Mouse (Mus musculus) ES-Bruce4 (cell line): ENCODE measurements around the gene Apom. TPM values are rescaled to one million over a fixed set of nuclear protein-coding genes. Genes with fewer than 3 reads are reported as not detected.

Experiments
- H3K27ac ChIP-seq: 2 replicates; pipeline ENCODE4 v1.5.1; 2012; ENCODE audit warnings: low read length, inconsistent platforms; ENCODE audit not compliant: insufficient read depth
- H3K27me3 ChIP-seq: 2 replicates; pipeline ENCODE4 v1.6.1; 2012; ENCODE audit warnings: mild to moderate bottlenecking, low read length, inconsistent platforms; ENCODE audit not compliant: control insufficient read depth, poor library complexity, insufficient read depth, severe bottlenecking
- H3K36me3 ChIP-seq: 2 replicates; pipeline ENCODE4 v1.6.1; 2012; ENCODE audit warnings: inconsistent platforms, mild to moderate bottlenecking, low read length, moderate library complexity; ENCODE audit not compliant: control insufficient read depth, poor library complexity, insufficient read depth, severe bottlenecking
- H3K4me1 ChIP-seq: one replicate; pipeline ENCODE4 v1.8.1; 2011; ENCODE audit warnings: low read length; ENCODE audit not compliant: control insufficient read depth, insufficient read depth
- H3K4me3 ChIP-seq: 2 replicates; pipeline ENCODE4 v1.5.1; 2011; ENCODE audit warnings: low read depth, mild to moderate bottlenecking, low read length
- H3K9ac ChIP-seq: 2 replicates; pipeline ENCODE4 v1.6.1; 2012; ENCODE audit warnings: low read depth, mild to moderate bottlenecking, inconsistent platforms; ENCODE audit not compliant: poor library complexity, severe bottlenecking
- H3K9me3 ChIP-seq: replicated peaks from 2 replicates; pipeline ENCODE4 v1.6.1; 2012; ENCODE audit warnings: mild to moderate bottlenecking, low read length, inconsistent platforms; ENCODE audit not compliant: control insufficient read depth, poor library complexity, insufficient read depth, severe bottlenecking
- CTCF ChIP-seq: IDR thresholded peaks from one replicate; pipeline ENCODE4 v1.8.1; 2011; ENCODE audit warnings: low read depth, low read length
- EP300 ChIP-seq: IDR thresholded peaks from 2 replicates; pipeline ENCODE4 v1.6.1; 2011; ENCODE audit warnings: low read depth, low read length; ENCODE audit not compliant: insufficient read depth
- POLR2A ChIP-seq: IDR thresholded peaks from one replicate; pipeline ENCODE4 v1.8.1; 2011; ENCODE audit warnings: low read length; ENCODE audit not compliant: insufficient read depth
- polyA plus RNA-seq: library from polyadenylated mRNA; stranded (reverse); fragments of >200 nt; gene quantifications from 2 replicates; pipeline ENCODE4 v1.2.4, GENCODE M21; 2011; ENCODE audit warnings: low read depth; ENCODE audit not compliant: missing spikeins, insufficient read depth, insufficient read length

Apom gene
- polyA plus RNA-seq, 1 experiment = not detected

GRCm38 (mm10) chr17:35121143-35121799 is 10.6 kb downstream of the Apom start, which contains the start of gene Gpank1:
TSS of gene Gpank1 (plus strand) at chr17:35121455.
- Histone ChIP-seq H3K9ac (peak within 1 kb of the TSS; percentile 93), H3K4me3 (peak within 1 kb of the TSS; percentile 96), H3K27me3 (no peaks in the 10 kb centered on the region), H3K4me1 (no peaks in the 10 kb centered on the region), H3K27ac (peak within 1 kb of the TSS; percentile 71), H3K36me3 (peaks cover 24% of the 10 kb centered on the region), H3K9me3 (no peaks in the 10 kb centered on the region)
- TF ChIP-seq POLR2A (no peak), EP300 (no peak), CTCF (no peak)

GRCm38 (mm10) chr17:35120745-35121142 is 11.1 kb downstream of the Apom start:
- Histone ChIP-seq H3K9me3 (no peaks in the 10 kb centered on the region), H3K4me3 (peak overlapping the region; percentile 93), H3K4me1 (no peaks in the 10 kb centered on the region), H3K27ac (no peak overlapping the region), H3K36me3 (peaks cover 27% of the 10 kb centered on the region), H3K9ac (peak overlapping the region; percentile 93), H3K27me3 (no peaks in the 10 kb centered on the region)
- TF ChIP-seq POLR2A (no peak), EP300 (no peak), CTCF (no peak)

DNA sequence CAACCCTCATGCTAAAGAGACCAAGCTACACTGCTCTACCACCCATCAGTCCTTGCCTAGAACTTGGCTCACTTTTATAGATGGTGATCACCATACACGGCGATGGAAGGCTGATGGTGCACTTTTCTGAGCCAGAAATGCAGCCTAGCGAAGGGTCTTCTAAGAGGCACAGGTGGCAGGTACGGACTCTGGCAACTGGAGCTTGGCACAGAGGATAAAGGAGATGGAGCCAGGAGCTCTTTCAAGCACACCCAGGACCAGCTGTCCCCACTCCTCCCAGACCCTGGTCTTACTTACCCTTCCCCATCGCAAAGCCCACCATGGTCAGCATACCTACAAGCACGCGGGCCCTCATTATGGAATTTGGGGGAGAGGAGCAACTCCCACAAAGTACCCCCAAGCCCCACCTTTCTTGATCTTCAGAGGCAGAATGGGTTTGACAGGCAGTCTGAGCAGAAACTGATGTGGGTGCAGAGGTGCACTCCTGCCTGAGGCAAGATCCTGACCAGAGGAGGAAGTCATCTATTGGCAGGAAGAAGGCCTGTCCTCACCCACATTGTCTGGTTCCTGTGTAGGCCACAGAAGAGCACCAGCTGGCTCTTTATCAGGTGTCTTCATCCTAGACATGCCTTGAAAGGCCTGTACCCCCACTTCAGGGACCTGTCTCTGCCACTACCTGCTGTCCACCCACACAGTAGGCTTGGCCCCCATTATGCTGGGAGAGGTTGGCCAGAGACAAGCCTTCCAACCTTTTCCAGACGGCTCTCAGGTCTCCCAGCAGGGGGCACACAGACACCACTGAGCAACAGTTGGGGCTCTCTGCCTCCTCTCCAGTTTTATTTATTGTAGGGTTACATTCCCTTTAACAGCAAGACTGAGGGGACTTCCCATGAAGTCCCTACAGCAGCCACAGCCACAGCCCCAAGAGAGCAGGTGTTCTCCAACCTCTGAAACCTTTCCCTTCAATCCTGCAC is 16.5 kb downstream of the Apom start, which contains the start of gene Ly6g5b:
Gene Ly6g5b (minus strand): TSS at position 383 of the 974 bp plus-strand sequence.
- peaks cover 19% of the 10 kb centered on the region for H3K36me3 ChIP-seq

GRCm38 (mm10) chr17:35111774-35112173 is 20.1 kb downstream of the Apom start:
- TF ChIP-seq CTCF (no peak), POLR2A (no peak), EP300 (no peak)
- H3K4me3 ChIP-seq = no peak overlapping the region

More for the DNA sequence above, 16.5 kb downstream of the Apom start, which contains the start of gene Ly6g5b:
- Histone ChIP-seq H3K27me3 (no peaks in the 10 kb centered on the region), H3K9me3 (no peaks in the 10 kb centered on the region), H3K4me3 (no peak within 1 kb of the TSS), H3K27ac (no peak within 1 kb of the TSS), H3K9ac (no peak within 1 kb of the TSS), H3K4me1 (no peaks in the 10 kb centered on the region)
- TF ChIP-seq CTCF (peak; percentile 45), POLR2A (no peak), EP300 (no peak)

GRCm38 (mm10) chr17:35108097-35108496 is 23.8 kb downstream of the Apom start, which contains the start of gene Ly6g5c:
TSS of gene Ly6g5c (plus strand) at chr17:35108279.
- no peaks in the 10 kb centered on the region for H3K9me3 ChIP-seq
- H3K9ac ChIP-seq = no peak within 1 kb of the TSS
- TF ChIP-seq EP300 (no peak), POLR2A (no peak), CTCF (no peak)
- no peaks in the 10 kb centered on the region for H3K4me1 ChIP-seq
- H3K36me3 ChIP-seq = no peaks in the 10 kb centered on the region
- no peak within 1 kb of the TSS for H3K27ac ChIP-seq
- no peaks in the 10 kb centered on the region for H3K27me3 ChIP-seq
- H3K4me3 ChIP-seq = no peak within 1 kb of the TSS

More at GRCm38 (mm10) chr17:35111774-35112173, 20.1 kb downstream of the Apom start:
- peaks cover 7% of the 10 kb centered on the region; the same call in 1 of the 2 replicates for H3K36me3 ChIP-seq
- no peak overlapping the region for H3K27ac ChIP-seq
- H3K9ac ChIP-seq = no peak overlapping the region
- H3K9me3 ChIP-seq = no peaks in the 10 kb centered on the region
- no peaks in the 10 kb centered on the region for H3K27me3 ChIP-seq
- no peaks in the 10 kb centered on the region for H3K4me1 ChIP-seq
